Mouse (Mus musculus) megakaryocyte-erythroid progenitor cell, adult 5 weeks (primary cell): Measurements from ENCODE around the gene Pex26. TPM values are rescaled to one million over a fixed set of nuclear protein-coding genes. Genes with fewer than 3 reads are reported as not detected.

Source experiments
- polyA plus RNA-seq: library from polyadenylated mRNA; stranded (reverse); fragments of >175 nt; gene quantifications from 2 replicates; pipeline ENCODE4 v1.2.3, GENCODE M21; 2012

Gene Pex26
- polyA plus RNA-seq = 6.7 and 10.6 TPM in 2 replicates

DNA sequence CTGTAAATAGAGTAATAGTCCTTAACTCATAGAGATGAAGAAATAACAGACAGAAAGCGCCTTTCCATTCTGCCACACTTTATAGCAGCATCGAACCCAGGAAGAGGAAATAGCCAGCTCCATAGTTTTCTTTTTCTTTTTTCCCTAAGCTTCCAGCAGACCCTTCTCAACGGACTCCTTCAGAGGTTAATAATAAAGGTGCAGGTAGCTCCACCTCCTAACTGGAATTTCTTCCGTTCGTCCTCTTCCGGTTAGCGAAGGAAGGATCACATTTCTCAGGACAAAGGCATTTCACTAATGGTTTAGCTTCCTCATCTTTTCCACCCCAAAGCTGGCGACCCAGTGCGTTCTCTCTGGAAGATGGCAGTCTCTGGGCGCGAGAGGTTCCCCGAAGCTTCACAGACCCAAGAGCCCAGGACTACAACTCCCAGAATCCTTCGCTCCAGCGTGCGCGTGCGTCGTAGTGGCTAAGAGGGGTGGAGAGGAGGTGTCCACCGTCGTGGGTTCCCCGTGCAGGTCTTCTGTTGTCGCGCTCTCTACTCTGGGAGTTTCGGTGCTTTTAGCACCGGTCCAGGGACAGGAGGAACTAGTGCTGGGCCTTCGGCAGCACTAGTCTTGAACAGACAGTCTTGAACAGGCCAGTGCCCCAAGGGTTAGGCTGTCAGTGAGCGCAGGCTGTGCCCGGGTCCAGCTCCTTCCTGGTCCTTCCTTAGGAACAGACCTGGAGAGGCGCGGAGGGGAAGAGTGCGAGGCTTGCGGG, at the start of gene Pex26:
TSS of gene Pex26 (plus strand) at position 254 of the 760 bp plus-strand sequence.

DNA sequence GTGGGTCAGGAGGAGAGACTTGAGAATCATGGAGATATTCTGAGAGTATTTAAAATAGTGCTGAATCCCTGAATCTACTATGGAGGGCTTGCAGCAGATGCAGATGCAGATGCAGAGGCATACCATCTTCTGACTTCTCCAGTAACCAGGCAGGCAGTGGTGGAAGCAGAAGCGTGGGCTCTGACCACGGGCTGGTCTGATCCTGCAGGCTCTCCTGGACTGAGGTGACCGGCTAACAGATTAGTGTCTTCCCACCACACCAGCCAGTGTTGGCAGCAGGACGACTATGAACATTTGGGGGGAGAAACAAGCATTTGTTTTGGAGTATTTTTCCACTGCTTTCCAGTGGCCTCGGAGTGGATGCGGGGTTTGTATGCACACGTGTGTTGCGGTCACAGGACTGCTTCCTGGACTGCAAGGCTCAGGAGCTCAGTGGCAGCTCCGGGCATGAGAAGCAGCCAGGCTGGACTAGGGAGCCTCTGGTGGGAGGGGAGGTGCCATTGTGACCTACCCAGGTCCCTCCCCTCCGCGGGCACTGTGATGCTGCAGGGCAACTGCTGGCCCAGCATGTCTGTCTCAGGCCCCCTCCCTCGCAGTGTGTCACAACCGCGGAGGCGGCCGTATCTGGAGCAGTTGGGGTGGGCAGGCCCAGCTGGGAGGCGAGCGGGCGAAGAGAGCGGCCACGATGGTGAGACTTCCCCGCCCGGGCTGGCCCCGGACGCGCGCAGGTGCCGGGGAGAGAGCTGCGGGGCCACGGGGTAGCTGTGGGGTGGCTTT, 26.9 kb downstream of the Pex26 start, which contains the start of gene Tuba8:
TSS of gene Tuba8 (plus strand) at position 548 of the 777 bp plus-strand sequence.

DNA sequence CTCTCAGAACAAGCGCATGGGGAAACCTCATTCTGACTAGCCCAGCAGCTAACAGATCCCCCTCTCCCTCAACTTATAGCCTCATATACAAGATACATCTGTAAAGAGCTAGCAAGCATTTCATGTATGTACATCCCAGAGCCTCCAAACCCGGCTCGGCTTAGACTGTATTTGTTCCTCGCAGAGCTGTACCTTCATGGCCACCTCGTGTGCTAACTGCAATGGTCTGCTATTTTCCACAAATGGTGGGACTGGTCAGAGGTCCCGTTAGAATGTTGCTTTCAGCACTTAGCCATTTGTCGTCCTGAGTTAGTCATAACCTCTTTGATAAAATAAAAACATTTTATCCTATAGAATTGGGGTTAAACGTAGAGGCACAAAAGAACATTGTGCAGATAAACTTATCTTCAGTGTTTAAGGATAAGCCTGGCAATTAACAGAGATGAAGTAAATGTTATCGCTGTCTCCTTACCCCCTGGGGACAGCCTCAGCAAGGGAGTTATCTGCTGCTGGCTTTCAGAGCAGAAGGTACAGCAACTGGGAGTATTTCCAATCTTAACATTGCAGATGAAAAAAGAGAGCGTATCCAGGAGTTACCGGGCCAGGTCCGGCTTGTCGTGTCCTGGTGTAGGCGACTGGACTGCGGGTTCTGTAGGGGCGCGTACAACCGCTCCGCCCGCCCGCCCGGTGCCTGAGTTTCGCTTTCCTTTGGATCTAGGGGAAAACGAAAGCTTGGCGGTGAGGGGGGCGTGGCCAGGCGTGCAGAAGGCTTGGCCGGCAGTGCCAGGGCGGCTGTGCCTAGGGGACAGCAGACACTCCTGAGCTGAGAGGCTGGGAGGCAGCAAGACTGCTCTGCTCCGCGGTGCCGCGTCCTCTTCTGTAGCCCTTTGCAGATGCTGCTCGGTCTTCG, 61.9 kb downstream of the Pex26 start, which contains the start of gene Usp18:
TSS of gene Usp18 (plus strand) at position 780 of the 910 bp plus-strand sequence.

Other genes with a start within 250 kb of the Pex26 start
- gene Mical3, start 52.7 kb upstream of the Pex26 start, polyA plus RNA-seq = 16.7 and 24.9 TPM in 2 replicates
- 8.6 and 10.5 TPM in 2 replicates for gene Tuba8, start 27.0 kb downstream of the Pex26 start, polyA plus RNA-seq
- gene Usp18, start 62.2 kb downstream of the Pex26 start, polyA plus RNA-seq = 0.12 and 0.47 TPM in 2 replicates
- 3.6 and 5.7 TPM in 2 replicates for gene Slc6a13, start 116.6 kb downstream of the Pex26 start, polyA plus RNA-seq
- 0.89 and 1.8 TPM in 2 replicates for gene Slc6a12, start 159.4 kb downstream of the Pex26 start, polyA plus RNA-seq